Mouse (Mus musculus) adrenal gland, postnatal 10 days (tissue): Measurements from ENCODE around the gene Zfp764. TPM values are rescaled to one million over a fixed set of nuclear protein-coding genes. Genes with fewer than 3 reads are reported as not detected.
A peak's percentile ranks its signal among the peaks of the same experiment; 100 is the strongest.
"Not testable (repeated sequence)": the region's sequence is repeated elsewhere in the genome, so short reads cannot be mapped to it uniquely, and the experiment has no call there.

Experiments used
- DNase-seq: peaks from one replicate; pipeline ENCODE4 v3.0.0; 2021; ENCODE audit warnings: mixed read lengths
- long read RNA-seq, 2 experiments: library from polyadenylated mRNA; stranded (forward); transcript quantifications; one replicate each; pipeline ENCODE4 v2.0.0; 2021
- total RNA-seq, 2 experiments: library from RNA; stranded (reverse); gene quantifications; 2 replicates each; pipeline ENCODE4 v1.2.3; 2021

Zfp764 gene
- 1 to 10 TPM; 5.7 to 6.2 TPM for total RNA-seq
- long read RNA-seq, experiment 1, partial matches to known transcripts = 1 of 2 reads
- long read RNA-seq, experiment 1, other reads (novel, unspliced or antisense) = 0 of 2 reads
- long read RNA-seq, experiment 2, partial matches to known transcripts = 0 of 1 reads
- long read RNA-seq, experiment 2, other reads (novel, unspliced or antisense) = 0 of 1 reads

- peak; percentile 89 for DNase-seq
Measured at GRCm38 (mm10) chr7:127406002-127406987, at the start of gene Zfp764. Gene Zfp764 (minus strand): TSS chr7:127406822.

GRCm38 (mm10) chr7:127454905-127455304, 48.3 kb upstream of the Zfp764 start:
- DNase-seq = no peak

GRCm38 (mm10) chr7:127453056-127453455, 46.4 kb upstream of the Zfp764 start:
- DNase-seq = no peak

- DNase-seq = no peak
Measured at GRCm38 (mm10) chr7:127449966-127450365, 43.3 kb upstream of the Zfp764 start.

GRCm38 (mm10) chr7:127448521-127449300, 42.1 kb upstream of the Zfp764 start, which contains the start of gene Zfp689:
Gene Zfp689 (minus strand): TSS chr7:127449158.
- peak; percentile 93 for DNase-seq

GRCm38 (mm10) chr7:127443976-127444375, 37.4 kb upstream of the Zfp764 start:
- DNase-seq = no peak

- no peak for DNase-seq
Measured at GRCm38 (mm10) chr7:127437724-127438123, 31.1 kb upstream of the Zfp764 start.

GRCm38 (mm10) chr7:127435206-127435605, 28.6 kb upstream of the Zfp764 start:
- no peak for DNase-seq

- no peak for DNase-seq
Measured at GRCm38 (mm10) chr7:127426354-127426753, 19.7 kb upstream of the Zfp764 start.

GRCm38 (mm10) chr7:127425911-127426310, 19.3 kb upstream of the Zfp764 start:
- no peak for DNase-seq

- DNase-seq = no peak
Measured at GRCm38 (mm10) chr7:127425291-127425690, 18.7 kb upstream of the Zfp764 start.

GRCm38 (mm10) chr7:127422247-127422646, 15.6 kb upstream of the Zfp764 start:
- DNase-seq = peak; percentile 51

- DNase-seq = peak; percentile 98
Measured at GRCm38 (mm10) chr7:127421388-127422191, 15.0 kb upstream of the Zfp764 start, which contains the start of gene Zfp688. Gene Zfp688 (minus strand): TSS chr7:127422068.

GRCm38 (mm10) chr7:127411418-127411817, 4.8 kb upstream of the Zfp764 start:
- no peak for DNase-seq

GRCm38 (mm10) chr7:127404101-127404500, 2.5 kb downstream of the Zfp764 start:
- not testable (repeated sequence) for DNase-seq

- DNase-seq = no peak
Measured at GRCm38 (mm10) chr7:127402980-127403379, 3.6 kb downstream of the Zfp764 start.

GRCm38 (mm10) chr7:127400355-127400754, 6.3 kb downstream of the Zfp764 start:
- no peak for DNase-seq

- no peak for DNase-seq
Measured at GRCm38 (mm10) chr7:127393944-127394333, 12.7 kb downstream of the Zfp764 start.

- peak; percentile 97 for DNase-seq
Measured at GRCm38 (mm10) chr7:127393157-127393943, 13.3 kb downstream of the Zfp764 start, which contains the start of gene E430018J23Rik. Gene E430018J23Rik (minus strand): TSS chr7:127393629.

GRCm38 (mm10) chr7:127392251-127392824, 14.3 kb downstream of the Zfp764 start:
- no peak for DNase-seq
